Mouse (Mus musculus) left cerebral cortex, postnatal 10 days (tissue): ENCODE measurements around the gene Arpc3. TPM values are rescaled to one million over a fixed set of nuclear protein-coding genes. Genes with fewer than 3 reads are reported as not detected.
"Not testable (repeated sequence)": the region's sequence is repeated elsewhere in the genome, so short reads cannot be mapped to it uniquely, and the experiment has no call there.

Source experiments
- DNase-seq, 2 experiments: peaks; one replicate each; pipeline ENCODE4 v3.0.0; 2021 to 2022; ENCODE audit warnings: low spot score in 2 of 2, mixed read lengths in 1 of 2; ENCODE audit errors: extremely low spot score in 1 of 2
- intact Hi-C: fragments of 180-260 bp; cut with DNase I; formaldehyde crosslinking; loops from one replicate; pipeline ENCODE4 v1.15.1; 2025
- total RNA-seq, 2 experiments: library from RNA; stranded (reverse); gene quantifications; 2 replicates each; pipeline ENCODE4 v1.2.3; 2021

The Arpc3 gene
- total RNA-seq, 2 experiments from 2014 or later, result 268 to 275 TPM

DNA sequence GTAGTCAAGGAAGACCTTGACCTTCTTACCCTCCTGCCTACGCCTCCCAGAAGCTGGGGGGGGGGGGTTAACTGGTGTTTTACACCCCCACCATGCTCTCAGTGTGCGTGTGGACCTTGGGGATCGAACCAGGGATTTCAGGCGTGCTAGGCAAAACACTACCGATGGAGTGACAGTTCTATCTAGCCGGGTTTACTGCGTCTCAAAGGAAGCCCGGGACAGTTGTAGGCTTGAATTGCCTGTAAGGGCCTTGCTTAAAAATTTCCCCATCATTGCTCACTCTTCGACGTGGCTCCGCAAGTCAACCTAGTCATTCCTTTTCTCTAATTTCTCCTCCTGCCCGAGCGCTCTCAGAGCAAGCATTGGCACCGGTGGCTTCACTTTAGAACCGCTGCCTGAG is 31.4 kb downstream of the Arpc3 start:
- intact Hi-C loops, result loop anchor here (10.0 kb wide), 1 partner anchor 302 kb away; no protein-coding TSS in a partner anchor
- DNase-seq, result no peak

DNA sequence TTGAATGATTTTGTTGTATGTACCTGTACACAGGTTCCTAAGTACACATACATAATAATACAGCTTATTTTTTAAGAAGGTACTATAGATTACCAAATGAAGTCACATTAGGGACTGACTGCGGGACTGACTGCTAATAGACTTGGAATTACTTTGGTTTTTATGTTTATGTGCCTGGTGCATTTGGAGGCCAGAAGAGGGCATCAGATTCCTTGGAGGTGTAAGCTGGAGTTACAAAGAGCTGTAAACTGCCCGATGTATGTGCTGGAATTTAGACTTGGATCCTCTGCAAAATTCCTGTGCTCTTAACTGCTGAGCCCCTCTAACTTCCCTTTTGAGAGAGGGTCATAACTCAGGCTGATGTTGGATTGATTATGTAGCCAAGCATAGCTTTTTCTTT is 33.9 kb downstream of the Arpc3 start:
- no peak for DNase-seq
- intact Hi-C loops, result loop anchor here (10.0 kb wide), 1 partner anchor 299 kb away; no protein-coding TSS in a partner anchor

DNA sequence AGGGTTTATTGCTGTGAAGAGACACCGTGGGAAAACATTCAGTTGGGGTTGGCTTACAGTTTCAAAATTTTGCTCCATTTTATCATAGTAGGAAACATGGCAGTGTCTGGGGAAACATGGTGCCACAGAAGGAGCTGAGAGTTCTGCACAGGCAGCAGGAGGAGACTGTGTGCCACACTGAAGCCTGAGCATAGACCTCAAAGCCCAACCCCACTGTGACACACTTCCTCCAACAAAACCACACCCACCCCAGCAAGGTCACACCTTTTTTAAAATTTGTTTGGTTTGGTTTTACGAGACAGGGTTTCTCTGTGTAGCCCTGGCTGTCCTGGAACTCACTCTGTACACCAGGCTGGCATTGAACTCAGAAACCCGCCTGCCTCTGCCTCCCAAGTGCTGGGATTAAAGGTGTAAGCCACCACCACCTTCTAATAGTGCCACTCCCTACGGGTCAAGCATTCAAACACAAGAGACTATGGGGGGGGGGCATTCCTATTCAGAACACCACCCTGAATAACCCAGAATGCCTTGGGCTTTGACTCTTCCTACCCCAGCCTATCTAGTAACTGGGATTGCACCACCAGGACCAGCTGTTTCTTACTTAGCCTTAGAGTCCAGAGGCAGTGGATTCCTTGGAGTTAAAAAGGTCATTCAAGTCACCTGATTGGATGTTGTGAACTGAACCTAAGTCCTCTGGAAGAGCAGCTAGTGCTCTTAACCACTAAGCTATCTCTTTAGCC is 38.5 kb downstream of the Arpc3 start:
- intact Hi-C loops, result no loop called here
- DNase-seq, result no peak

DNA sequence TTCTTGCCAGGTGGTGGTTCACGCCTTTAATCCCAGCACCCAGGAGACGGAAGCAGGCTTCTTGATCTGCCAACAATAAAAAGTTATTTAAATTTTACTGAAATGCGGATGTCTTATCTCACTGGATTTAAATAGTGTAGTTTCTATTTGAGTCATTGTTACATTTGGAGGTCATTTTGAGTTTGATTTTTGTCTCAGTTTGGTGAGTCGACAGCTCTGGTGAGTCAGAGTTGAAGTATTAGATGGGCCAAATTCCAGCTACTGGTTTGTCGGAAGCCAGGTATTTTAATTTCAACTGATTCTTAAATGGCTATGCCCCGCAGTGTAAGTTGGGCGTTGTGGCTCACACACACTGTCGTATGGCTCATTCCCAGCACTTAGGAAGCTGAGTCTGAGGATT is 39.5 kb downstream of the Arpc3 start:
- intact Hi-C loops, result no loop called here
- no peak for DNase-seq

DNA sequence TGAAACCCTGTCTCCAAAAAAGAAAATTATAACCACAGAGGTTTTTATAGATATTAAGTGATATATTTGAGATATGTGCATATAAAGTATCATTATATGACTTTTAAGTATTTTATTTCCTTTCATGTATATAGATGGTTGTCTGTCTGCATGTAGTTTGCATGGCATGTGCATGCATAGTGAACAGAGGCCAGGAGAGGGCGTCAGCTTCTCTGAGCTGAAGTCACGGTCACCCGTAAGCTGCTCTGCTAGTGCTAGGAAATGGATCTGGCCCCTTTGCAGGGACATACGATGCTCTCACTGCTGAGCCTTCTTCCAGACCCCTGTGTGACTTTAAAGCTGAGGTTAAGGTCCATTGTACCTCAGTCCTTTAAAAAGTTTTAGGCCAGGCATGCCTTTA is 42.9 kb downstream of the Arpc3 start:
- intact Hi-C loops, result no loop called here

DNA sequence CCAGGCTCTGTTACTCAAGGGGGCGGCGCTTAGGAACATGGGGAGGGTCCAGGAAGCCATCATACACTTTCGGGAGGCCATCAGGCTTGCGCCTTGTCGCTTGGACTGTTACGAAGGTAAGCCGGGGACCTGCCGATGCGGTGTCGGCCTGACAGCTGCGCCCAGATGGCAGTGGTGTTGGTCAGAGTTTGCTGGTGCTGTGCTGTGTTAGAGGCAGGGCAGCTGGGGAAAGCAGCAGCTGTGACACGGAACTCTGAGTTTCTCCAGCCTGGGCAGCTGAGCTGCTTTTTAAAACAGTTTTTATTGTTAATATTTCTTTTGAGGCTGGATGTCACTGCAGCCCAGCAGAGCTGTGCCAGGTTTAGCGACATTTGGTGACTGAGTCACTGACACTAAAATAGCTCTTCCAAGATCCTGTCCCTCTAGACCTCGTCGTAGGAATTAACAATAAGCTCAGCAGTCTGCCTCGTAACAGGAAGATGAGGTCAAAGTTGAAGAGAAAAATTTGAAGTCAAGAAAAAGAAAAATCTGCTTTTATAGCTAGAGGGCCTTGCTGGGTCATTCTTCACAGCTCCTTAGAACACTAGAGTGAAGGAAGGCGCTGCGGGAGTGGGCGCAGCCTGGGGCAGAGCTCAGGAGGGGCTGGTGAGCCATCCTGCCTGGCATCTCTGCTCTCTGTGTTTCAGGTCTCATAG is 47.9 kb downstream of the Arpc3 start:
- intact Hi-C loops, result no loop called here

More for the DNA sequence above, 42.9 kb downstream of the Arpc3 start:
- no peak for DNase-seq

DNA sequence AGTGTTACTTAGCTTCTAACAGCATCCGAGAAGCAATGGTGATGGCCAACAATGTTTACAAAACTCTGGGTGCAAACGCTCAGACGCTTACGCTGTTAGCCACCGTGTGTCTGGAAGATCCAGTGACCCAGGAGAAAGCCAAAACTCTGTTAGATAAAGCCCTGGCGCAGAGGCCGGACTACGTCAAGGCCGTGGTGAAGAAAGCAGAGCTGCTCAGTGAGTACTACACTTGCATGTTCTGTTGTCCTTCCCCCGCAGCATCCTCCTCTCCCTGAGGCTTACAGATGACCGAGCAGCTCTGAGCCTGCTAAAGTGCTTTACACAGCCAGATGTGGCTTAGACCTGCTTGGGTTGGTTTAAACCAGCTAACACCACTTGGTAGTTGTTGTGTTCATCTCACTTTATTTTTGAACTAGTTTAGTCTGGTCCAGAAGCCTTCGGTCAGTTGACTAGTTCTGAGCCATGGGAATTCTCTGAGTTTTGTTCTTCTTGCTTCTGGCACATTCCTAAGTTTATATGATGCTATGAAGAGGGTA is 48.5 kb downstream of the Arpc3 start:
- no peak for DNase-seq
- intact Hi-C loops, result no loop called here

More for the DNA sequence above, 47.9 kb downstream of the Arpc3 start:
- no peak for DNase-seq

DNA sequence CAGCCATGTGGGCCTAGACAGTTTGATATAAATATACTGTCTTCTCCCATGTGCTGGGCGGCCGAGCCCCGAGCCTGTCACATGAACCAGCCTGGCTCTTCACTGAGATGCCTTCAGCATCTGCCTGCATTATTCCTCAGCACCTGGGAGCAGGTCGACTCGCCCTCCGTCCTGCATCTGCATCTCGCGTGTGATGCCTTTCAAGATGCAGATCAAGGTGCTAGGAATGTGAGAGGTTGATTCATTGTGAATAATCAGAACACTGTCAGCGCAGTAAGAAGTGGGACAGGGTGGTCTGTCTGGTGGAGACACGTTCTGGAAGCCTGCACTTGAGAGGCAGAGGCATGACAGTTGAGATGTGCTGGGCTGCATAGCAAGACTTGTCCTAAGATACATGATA is 52.8 kb downstream of the Arpc3 start:
- no peak for DNase-seq
- intact Hi-C loops, result no loop called here

DNA sequence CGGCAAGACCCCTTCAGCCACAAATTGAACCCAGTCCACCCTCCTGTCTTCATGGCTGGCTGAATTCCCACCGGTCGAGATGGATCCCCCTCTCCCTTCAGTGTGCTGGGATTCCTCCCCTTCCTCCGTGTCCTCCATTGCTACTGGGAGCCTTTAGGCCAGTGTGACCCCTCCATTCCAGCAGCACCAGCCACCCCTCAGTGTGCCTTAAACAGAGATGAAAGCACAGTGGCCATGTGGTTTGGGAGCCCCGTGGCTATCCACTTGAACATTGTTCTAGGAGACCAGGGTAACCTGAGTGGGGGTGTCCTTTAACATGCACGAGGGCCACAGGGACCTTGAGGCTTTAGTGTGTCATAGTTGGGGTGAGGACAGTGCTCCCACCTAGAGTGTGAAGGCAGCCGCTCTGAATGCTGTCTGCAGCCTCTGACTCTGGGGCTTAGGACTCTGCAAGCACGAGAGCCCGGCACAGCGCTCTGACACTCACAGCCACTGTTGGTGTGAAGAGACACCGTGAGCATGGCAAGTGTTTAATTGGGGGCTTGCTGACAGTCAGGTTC is 53.5 kb downstream of the Arpc3 start:
- intact Hi-C loops, result no loop called here
- no peak for DNase-seq

DNA sequence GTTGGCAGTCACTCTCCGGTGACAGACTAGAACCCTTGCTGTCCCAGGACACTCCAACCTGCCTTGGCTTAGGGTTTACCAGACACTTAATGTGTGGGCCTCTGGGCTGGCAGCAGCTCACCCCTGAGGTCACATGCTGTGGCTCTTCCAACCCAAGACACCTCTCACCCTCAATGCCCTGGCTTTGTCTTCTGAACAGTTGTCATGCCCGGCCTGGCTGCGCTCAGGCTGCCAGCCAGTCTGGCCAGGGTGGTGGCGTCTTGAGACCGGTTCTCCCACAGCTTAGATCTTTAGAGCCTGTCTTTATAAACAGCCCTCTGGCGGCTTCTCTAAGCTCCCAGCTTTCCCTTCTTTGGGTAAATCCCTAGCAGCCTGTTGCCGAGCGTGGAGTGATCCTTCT is 56.2 kb downstream of the Arpc3 start:
- intact Hi-C loops, result no loop called here
- DNase-seq, result no peak

DNA sequence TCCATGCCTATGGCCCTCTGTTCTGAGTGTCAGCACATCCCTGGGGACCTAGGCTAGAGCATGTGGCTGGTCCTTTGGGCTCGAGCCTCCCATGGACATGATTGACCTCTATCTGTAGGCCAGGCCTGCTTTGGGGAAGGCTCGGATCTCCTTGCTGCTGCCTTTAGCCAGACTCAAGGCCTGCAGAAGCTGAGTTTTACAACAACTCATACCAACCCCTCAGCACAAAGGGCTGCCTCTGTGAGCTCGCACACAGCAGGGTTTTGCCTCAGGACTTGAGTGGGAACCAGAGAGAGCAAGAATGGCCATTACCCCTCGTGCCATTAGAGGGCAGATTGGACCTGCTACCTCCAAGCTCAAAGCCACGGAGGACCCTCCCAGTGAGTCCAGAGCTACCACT is 57.2 kb downstream of the Arpc3 start:
- intact Hi-C loops, result no loop called here
- no peak for DNase-seq

DNA sequence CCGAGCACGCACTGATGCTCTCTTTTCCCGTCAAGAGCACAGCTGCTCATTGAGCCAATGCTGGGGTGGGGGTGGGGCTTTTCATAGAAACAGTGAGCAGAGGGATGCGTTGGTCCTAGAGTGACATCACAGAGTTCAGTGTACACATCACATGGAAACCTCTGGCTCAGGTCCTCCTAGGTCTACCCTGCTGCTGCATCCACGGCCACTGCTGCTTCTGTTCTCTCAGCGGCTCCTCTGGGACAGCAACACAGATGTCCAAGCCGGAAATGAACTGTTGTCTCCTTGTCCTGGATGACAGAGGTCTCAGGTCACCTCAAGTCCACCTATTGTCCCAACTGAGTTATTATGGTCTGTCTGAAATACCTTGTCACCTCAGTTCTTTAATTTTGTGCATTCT is 58.3 kb downstream of the Arpc3 start:
- intact Hi-C loops, result no loop called here
- no peak for DNase-seq

DNA sequence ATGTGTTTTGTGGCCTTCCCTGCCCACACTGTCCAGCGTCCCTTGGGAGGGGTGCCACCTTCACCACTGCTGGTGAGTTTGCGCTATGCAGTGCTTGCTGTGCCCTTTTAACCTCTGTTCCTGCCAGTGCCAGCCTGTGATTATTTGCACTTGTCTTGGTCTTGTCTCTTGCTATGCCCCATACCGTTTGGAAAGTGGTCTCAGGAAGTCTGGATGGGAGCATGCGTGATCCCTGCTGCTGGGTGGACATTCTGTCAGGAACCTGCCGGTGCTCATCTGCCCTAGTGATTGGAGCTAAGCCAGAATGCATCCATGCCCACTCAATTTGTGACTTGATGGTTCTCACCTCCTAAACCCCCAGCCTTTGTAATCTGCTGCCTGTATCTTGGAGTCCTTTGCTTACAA is 59.2 kb downstream of the Arpc3 start:
- no peak for DNase-seq
- intact Hi-C loops, result no loop called here

DNA sequence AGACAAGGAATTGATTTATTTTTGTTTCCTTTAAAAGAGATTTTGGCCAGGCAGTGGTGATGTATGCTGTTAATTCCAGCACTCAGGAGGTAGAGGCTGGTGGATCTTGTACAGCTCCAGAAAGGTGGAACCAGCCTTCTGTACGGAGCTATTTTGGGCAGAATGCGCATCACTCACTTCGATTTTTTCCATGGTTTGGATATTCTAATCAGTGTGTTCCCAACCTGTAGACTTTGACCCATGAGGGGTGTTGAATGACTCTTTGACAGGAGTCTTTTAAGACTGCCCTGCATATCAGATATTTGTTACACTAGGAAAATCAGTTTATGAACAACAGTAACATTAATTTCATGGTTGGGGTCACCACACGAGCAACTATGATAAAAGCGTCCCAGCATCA is 59.6 kb downstream of the Arpc3 start:
- DNase-seq, result no peak
- intact Hi-C loops, result no loop called here

DNA sequence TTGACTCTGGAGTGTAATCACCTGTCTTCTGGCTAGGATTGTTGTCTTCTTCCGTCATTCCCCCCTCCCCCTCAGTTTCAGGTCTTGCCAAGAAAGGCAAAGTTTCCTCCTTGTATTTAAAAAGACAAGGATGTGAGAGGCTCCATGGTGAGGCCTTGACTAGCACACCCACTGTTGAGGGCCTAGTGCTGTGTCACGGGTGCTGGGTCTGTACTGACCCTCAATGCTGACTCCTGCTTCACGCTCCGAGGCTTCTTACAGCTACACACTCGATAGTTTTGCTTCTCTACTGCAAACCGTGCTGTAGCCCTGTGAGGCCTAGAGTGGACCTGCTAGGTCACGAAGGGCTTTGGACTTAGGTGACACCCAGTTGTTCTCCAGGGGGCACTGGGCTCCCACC is 60.5 kb downstream of the Arpc3 start:
- DNase-seq, result no peak
- intact Hi-C loops, result no loop called here

DNA sequence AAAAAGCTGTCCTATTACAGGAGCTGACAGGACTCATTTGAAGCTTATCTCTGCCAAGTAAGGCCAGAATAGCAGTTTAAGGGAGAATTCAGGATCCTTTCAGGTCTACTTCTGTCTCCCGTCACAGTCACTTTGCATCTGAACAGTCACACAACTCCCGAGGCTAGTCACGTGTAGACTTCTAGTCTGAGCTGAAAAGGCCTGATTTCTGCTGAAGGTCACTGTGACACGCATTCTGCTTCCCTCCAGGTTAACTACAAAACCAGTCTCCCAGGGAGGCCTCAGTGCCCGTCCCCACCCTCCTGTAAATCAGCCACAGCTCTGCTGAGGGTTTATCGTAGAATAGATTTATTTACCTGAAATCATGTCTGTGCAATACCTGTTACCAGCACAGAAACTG is 61.5 kb downstream of the Arpc3 start:
- DNase-seq, result no peak
- intact Hi-C loops, result no loop called here

DNA sequence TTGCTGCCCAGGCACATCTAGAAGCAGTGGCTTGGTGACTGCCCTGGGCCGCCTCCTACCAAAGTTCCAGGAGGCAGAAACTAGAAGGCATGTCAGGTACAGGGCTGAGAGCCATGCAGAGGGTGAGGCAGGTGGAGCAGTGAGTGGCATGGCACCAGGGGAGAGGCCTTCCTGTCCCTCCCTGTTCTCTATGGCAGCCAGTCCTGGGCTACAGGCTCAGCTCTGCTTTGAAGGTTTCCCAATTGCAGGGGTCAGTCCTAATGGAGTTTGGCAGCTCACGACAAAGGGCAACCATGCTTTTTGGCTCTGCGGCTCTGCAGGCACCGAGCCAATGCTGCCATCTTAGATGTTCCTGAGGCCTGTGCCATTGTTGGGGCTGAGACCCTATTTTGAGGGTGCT is 62.8 kb downstream of the Arpc3 start:
- intact Hi-C loops, result no loop called here
- no peak for DNase-seq

DNA sequence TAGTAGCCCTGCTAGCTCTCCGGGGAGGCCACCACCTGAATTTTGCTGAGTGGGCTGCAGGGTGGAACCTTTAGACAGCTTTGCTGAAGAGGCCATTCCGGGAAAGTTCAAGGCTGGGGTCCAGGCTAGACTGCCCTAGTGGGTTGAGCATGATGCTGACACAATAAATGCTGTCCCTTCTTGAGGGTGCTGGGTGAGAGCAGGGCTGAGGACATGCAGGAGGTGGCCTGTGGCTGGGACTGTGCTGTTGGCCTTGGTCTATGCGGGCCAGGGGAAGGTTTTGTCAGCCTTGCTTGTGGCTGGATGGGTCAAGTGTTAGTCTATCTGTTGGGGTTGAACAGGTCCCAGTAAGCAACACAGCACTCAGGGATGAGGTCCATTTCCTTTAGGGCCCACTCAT is 63.2 kb downstream of the Arpc3 start:
- intact Hi-C loops, result no loop called here
- no peak for DNase-seq

DNA sequence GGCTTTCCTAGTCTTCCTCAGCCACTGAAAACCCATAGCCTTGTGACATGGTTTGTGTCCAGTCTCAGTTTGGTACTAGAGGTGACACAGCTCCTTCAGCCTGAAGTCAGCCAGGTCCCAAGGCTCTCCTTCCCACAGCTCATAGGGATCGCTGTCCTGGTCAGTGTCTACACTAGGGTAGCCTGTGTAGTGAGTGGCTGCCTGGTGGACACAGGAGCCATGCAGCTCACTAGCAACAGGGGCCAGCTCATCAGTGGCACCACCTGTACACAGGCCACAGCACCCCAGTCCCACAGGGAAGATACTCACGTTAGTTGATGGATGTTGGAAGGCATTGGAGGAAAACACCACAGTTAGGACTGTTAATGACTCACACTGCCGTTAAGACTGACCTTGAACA is 63.9 kb downstream of the Arpc3 start:
- intact Hi-C loops, result no loop called here
- no peak for DNase-seq

DNA sequence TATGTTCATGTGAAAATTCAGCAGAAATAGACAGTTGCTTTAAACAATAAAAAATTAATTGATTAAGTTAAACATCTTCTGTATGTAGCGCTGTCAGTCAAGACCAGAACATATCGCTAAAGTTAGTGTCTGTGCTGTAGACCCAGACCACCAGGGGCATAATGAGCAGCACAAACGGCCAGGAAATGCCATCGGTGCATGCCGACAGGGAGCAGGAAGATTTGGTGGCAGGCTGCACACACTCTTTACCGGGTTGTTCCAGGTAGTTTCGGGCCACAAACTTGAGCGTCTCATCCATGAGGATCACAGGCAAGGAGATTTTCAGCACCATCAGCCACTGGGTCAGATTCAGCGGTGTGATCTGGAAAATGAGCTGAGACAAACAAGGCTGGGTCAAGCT is 65.4 kb downstream of the Arpc3 start:
- DNase-seq, intact Hi-C loops: not testable (repeated sequence)
